Mouse (Mus musculus): Measurements from ENCODE around the gene Lix1l. TPM values are rescaled to one million over a fixed set of nuclear protein-coding genes. Genes with fewer than 3 reads are reported as not detected.

The Lix1l gene
- polyA plus RNA-seq, 1 experiment from 2014 or later, result 0.73 TPM

DNA sequence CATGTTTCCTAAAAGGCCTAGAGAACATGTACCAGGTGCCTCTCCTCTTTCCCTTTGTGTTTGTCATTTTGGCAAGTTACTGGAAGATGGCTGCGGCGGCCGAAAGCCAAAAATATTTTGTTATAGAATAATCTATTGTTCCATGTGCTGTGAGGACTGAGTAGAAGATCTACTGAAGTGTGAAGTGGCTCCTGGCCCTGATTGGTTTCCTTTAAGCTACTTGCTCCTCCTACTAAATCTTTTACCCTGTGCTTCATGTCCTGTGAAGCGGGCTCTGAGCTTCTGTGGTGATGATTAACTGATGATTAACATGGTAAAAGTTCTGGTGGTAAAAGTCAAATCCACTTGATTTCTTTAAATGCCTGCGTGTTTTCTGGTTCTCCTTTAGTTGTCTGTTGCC is 66.0 kb downstream of the Lix1l start:
- DNase-seq (no peak), ATAC-seq (ENCODE audit: low read depth) (no peak)
- H3K27ac ChIP-seq, result no peak overlapping the region
- no peaks in the 10 kb centered on the region for H3K9me3 ChIP-seq (replicated peaks)
- H3K4me1 ChIP-seq (replicated peaks), result peaks cover 27% of the 10 kb centered on the region
- no peak overlapping the region for H3K4me2 ChIP-seq
- no peak overlapping the region for H3K9ac ChIP-seq
- no peaks in the 10 kb centered on the region for H3K36me3 ChIP-seq
- no peak overlapping the region for H3K4me3 ChIP-seq (replicated peaks)
- WGBS (ENCODE audit: insufficient replicate concordance), result 84% methylated on average over 5 of the region's 5 CpGs
- H3K27me3 ChIP-seq, result peaks cover 27% of the 10 kb centered on the region

DNA sequence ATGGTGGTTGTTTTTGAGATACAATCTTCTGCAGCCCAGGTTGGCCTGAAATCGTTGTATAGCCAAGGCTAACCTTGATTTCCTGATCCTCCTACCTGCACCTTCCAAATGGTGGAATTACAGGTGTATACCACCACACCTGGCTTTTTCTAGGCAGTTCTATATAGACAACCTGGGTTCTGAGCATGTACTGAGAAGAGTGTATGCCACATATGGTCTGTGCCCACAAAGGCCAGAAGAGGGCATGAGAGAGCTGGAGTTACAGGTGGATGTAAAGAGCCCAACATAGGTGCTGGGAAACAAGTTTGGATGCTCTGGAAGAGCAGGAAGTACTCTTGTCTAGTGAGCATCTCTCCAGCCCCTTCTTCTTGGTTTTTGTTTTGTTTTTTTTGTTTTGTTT is 66.4 kb downstream of the Lix1l start:
- Histone ChIP-seq H3K4me3 (replicated peaks) (no peak overlapping the region), H3K9ac (no peak overlapping the region), H3K9me3 (replicated peaks) (no peaks in the 10 kb centered on the region), H3K4me1 (replicated peaks) (peaks cover 27% of the 10 kb centered on the region), H3K27me3 (peaks cover 27% of the 10 kb centered on the region), H3K4me2 (no peak overlapping the region), H3K36me3 (no peaks in the 10 kb centered on the region), H3K27ac (no peak overlapping the region)
- DNase-seq, result no peak
- 31% methylated on average over 1 of the region's 1 CpGs for WGBS (ENCODE audit: insufficient replicate concordance)
- ATAC-seq (ENCODE audit: low read depth), result no peak

DNA sequence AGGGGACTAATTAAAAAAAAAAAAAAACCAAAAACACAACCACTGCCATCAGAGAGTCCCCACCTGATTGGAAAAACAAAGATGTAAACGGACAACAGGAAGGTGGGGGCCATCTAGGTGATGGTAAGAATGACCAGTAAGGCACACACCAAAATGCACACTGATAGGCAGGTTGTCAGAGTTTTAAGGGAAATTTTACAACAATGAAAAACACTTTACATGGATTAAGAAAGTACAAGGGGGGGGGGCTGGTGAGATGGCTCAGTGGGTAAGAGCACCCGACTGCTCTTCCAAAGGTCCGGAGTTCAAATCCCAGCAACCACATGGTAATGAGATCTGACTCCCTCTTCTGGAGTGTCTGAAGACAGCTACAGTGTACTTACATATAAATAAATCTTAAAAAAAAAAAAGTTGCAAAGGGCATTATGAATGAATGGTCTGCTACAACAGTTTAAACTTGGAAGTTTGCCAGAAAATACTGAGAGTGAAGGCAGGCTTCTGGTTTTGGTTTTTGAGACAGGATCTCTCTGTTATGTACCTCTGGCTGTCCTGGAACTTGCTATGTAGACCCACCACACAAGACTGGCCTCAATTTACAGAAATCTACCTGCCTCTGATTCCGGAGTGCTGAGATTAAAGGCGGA is 67.6 kb downstream of the Lix1l start:
- no peak overlapping the region for H3K4me2 ChIP-seq
- peaks cover 30% of the 10 kb centered on the region for H3K27me3 ChIP-seq
- no peaks in the 10 kb centered on the region for H3K9me3 ChIP-seq (replicated peaks)
- no peaks in the 10 kb centered on the region for H3K36me3 ChIP-seq
- H3K9ac ChIP-seq, result no peak overlapping the region
- WGBS (ENCODE audit: insufficient replicate concordance), result 76% methylated on average over 5 of the region's 5 CpGs
- peaks cover 24% of the 10 kb centered on the region for H3K4me1 ChIP-seq (replicated peaks)
- no peak overlapping the region for H3K27ac ChIP-seq
- no peak overlapping the region for H3K4me3 ChIP-seq (replicated peaks)
- ATAC-seq (ENCODE audit: low read depth) (no peak), DNase-seq (no peak)

DNA sequence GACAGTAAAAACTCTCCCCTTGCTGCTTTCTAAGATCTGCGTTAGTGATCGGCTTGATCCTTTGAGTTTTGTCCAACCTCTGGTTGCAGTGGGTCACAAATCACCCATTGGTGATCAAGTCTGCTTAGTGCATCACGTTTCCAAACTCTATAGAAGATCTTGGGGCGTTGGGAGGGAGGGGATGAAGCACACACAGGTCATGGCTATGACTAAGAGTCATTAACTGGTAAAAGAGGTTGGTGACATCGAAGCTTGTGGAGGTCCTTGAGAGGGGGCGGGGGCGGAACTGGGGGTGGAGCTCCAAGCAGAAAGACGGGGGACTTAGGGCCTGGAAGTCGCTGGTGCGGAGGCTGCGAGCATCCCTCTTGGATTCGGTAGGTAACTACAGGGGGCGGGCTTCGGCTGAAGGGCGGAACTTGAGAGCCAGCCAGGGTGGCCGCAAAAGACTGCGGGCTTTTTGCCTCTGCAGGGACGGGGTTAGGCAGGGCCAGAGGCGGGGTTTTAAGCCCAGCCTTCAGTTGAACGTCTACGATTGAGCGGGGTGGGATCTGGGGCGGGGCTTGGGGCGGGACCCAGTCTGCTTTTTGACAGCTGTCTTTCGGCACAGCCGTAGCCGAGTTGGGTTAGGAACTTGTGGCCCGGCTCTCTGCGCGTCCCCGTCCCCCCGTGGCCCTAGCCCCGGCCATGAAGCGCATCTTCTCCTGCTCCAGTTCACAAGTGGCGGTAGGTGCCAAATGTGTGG is 68.9 kb downstream of the Lix1l start, which contains the start of gene Ankrd35:
Gene Ankrd35 (plus strand): TSS at position 405 of the 742 bp plus-strand sequence.
- Histone ChIP-seq H3K9me3 (replicated peaks) (no peaks in the 10 kb centered on the region), H3K4me3 (replicated peaks) (peak within 1 kb of the TSS; percentile 53), H3K36me3 (no peaks in the 10 kb centered on the region), H3K4me2 (peak within 1 kb of the TSS; percentile 74), H3K4me1 (replicated peaks) (peaks cover 16% of the 10 kb centered on the region), H3K27ac (no peak within 1 kb of the TSS), H3K27me3 (peaks cover 28% of the 10 kb centered on the region), H3K9ac (peak within 1 kb of the TSS; percentile 45)
- ATAC-seq (ENCODE audit: low read depth) (peak; percentile 92), DNase-seq (peak; percentile 56)
- WGBS (ENCODE audit: insufficient replicate concordance), result 4% methylated on average over 35 of the region's 35 CpGs

DNA sequence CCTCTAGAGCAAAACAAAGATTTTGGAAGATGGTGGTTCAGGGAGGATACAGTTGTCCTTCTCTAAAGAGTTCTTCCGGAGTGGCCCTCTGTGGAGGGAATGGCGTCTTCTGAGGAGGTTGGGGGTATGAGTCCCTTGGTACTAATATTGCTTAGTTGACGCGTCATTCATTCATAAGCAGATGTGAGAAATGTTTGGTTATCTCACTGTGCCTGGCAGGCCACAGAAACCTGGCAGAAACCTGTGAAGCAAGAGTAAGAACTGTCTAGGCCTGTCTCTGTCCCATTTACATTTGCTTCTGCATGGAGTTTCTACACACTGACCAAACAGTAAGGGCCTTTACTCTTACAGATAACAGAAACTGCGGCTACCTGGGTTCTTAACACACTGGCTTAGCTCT is 70.6 kb downstream of the Lix1l start:
- no peak for ATAC-seq (ENCODE audit: low read depth)
- 70% methylated on average over 5 of the region's 5 CpGs for WGBS (ENCODE audit: insufficient replicate concordance)

DNA sequence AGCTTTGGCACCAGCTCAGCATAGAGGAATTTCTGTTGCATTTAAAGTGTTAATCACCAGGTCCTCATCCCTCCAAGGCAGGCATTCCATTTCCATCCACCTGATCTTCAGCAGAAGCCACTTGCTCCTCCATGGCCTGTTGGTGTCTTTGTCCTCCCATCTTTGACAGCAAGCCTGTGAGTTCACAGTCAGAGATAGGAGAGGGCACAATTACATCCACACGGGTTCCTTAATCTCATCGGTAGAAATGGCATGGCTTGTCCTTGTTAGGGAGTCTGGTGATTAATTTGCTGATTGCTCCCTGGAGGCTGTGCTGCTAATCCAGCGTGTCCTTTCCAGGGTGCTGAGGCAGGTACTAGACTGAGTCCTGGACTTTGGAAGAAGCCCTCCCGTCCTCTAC is 72.6 kb downstream of the Lix1l start:
- H3K27me3 ChIP-seq, result peaks cover 30% of the 10 kb centered on the region
- H3K4me1 ChIP-seq (replicated peaks), result peaks cover 17% of the 10 kb centered on the region
- H3K4me3 ChIP-seq (replicated peaks), result no peak overlapping the region
- no peaks in the 10 kb centered on the region for H3K36me3 ChIP-seq
- ATAC-seq (ENCODE audit: low read depth), result no peak
- WGBS (ENCODE audit: insufficient replicate concordance), result 63% methylated on average over 4 of the region's 4 CpGs
- no peak overlapping the region for H3K27ac ChIP-seq
- no peaks in the 10 kb centered on the region for H3K9me3 ChIP-seq (replicated peaks)
- no peak overlapping the region for H3K9ac ChIP-seq
- DNase-seq, result no peak
- no peak overlapping the region for H3K4me2 ChIP-seq

More for the DNA sequence above, 70.6 kb downstream of the Lix1l start:
- no peak overlapping the region for H3K9ac ChIP-seq
- H3K4me2 ChIP-seq, result no peak overlapping the region
- H3K27me3 ChIP-seq, result peaks cover 28% of the 10 kb centered on the region
- H3K36me3 ChIP-seq, result no peaks in the 10 kb centered on the region
- H3K27ac ChIP-seq, result no peak overlapping the region
- DNase-seq, result no peak
- no peak overlapping the region for H3K4me3 ChIP-seq (replicated peaks)
- H3K9me3 ChIP-seq (replicated peaks), result no peaks in the 10 kb centered on the region
- H3K4me1 ChIP-seq (replicated peaks), result peaks cover 16% of the 10 kb centered on the region

DNA sequence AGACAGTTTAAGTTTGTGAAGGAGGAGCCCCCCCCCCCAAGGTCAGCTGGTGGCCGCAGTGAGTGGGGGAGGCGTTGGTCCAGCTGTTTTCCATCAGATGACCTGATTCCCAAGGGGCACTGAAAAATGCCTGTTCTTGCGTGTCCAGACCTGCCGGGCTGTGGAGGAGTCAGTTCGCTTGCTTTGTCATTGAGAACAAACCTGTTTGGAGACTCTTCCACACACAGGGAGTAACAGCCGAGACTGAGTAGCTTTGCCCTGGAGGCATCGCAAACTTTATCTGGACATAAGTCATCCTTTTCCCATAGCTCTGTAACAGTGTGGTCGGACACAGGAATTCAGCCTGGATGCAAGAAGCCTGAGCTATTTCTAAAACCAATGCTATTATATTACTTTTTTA is 73.5 kb downstream of the Lix1l start:
- no peak for ATAC-seq (ENCODE audit: low read depth)

DNA sequence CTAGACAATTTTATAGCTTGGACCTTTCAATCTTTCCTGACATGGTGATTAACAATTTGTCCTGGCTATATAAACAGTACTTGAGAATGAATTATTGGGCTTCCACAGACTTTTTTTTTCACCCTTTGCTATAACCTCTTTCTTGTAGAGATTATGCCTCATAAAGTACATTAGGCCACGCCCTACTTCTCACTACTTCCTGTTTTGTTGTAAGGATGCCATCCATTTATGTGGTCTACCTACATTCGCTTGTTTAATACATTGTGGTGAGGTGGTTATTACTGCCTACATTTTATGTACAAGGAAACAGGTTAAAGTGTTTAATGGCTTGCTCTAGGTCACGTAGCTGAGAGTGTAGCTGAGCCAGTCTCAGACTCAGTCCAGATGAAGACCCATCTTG is 74.2 kb downstream of the Lix1l start:
- no peaks in the 10 kb centered on the region for H3K36me3 ChIP-seq
- H3K9me3 ChIP-seq (replicated peaks), result no peaks in the 10 kb centered on the region
- H3K9ac ChIP-seq, result no peak overlapping the region
- ATAC-seq (ENCODE audit: low read depth), result no peak
- H3K27ac ChIP-seq, result no peak overlapping the region
- no peak for DNase-seq
- no peak overlapping the region for H3K4me3 ChIP-seq (replicated peaks)
- peaks cover 26% of the 10 kb centered on the region for H3K4me1 ChIP-seq (replicated peaks)
- no peak overlapping the region for H3K4me2 ChIP-seq
- WGBS (ENCODE audit: insufficient replicate concordance), result 59% methylated on average over 3 of the region's 3 CpGs
- H3K27me3 ChIP-seq, result peaks cover 39% of the 10 kb centered on the region

More for the DNA sequence above, 73.5 kb downstream of the Lix1l start:
- WGBS (ENCODE audit: insufficient replicate concordance), result 61% methylated on average over 8 of the region's 8 CpGs
- Histone ChIP-seq H3K4me1 (replicated peaks) (peaks cover 26% of the 10 kb centered on the region), H3K9ac (no peak overlapping the region), H3K36me3 (no peaks in the 10 kb centered on the region), H3K9me3 (replicated peaks) (no peaks in the 10 kb centered on the region), H3K4me2 (no peak overlapping the region), H3K27me3 (peaks cover 34% of the 10 kb centered on the region), H3K4me3 (replicated peaks) (no peak overlapping the region), H3K27ac (no peak overlapping the region)
- no peak for DNase-seq

DNA sequence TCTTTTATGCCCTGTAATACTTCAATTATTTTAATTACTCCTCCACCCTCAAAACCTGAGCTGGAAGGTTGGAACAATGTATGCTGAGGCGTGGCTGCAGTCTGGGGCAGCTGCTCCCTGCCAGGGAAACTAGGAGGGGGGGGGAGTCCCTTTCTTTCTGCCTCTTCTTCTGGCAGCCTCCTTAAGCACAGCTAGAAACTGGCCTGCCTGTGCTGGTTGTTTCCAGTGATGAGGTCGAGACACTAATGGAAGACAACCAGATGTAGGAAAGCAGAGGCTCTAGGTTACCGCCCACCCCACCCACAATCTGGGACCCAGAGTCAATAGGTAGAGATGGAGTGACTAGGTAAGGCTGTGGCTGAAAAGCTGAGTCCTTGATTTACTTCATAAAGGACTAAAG is 74.7 kb downstream of the Lix1l start:
- no peak overlapping the region for H3K4me3 ChIP-seq (replicated peaks)
- H3K27me3 ChIP-seq, result peaks cover 40% of the 10 kb centered on the region
- DNase-seq, result no peak
- no peaks in the 10 kb centered on the region for H3K36me3 ChIP-seq
- H3K27ac ChIP-seq, result no peak overlapping the region
- ATAC-seq (ENCODE audit: low read depth), result no peak
- peaks cover 26% of the 10 kb centered on the region for H3K4me1 ChIP-seq (replicated peaks)
- no peaks in the 10 kb centered on the region for H3K9me3 ChIP-seq (replicated peaks)
- 57% methylated on average over 3 of the region's 3 CpGs for WGBS (ENCODE audit: insufficient replicate concordance)
- H3K4me2 ChIP-seq, result no peak overlapping the region
- H3K9ac ChIP-seq, result no peak overlapping the region

Other genes starting within 250 kb of the Lix1l start
- not detected in 2 replicates for gene BC107364, start 148.8 kb upstream of the Lix1l start, polyA plus RNA-seq (2015; fragmentation: Nextera tagmentation; extraction: Ambion mirVana)
- gene Hfe2, start 76.0 kb upstream of the Lix1l start, polyA plus RNA-seq (2015; fragmentation: Nextera tagmentation; extraction: Ambion mirVana), result 1.3 and 1.7 TPM in 2 replicates
- 29.7 and 29.9 TPM in 2 replicates for gene Txnip, start 43.2 kb upstream of the Lix1l start, polyA plus RNA-seq (2015; fragmentation: Nextera tagmentation; extraction: Ambion mirVana)
- gene Gm16253, start 24.2 kb upstream of the Lix1l start, polyA plus RNA-seq (2015; fragmentation: Nextera tagmentation; extraction: Ambion mirVana), result 0.29 TPM in 1 of 2 replicates, not detected in the other
- 13.0 and 13.5 TPM in 2 replicates for gene Polr3gl, start 7.0 kb upstream of the Lix1l start, polyA plus RNA-seq (2015; fragmentation: Nextera tagmentation; extraction: Ambion mirVana)
- gene Ankrd34a, start 4.5 kb upstream of the Lix1l start, polyA plus RNA-seq (2015; fragmentation: Nextera tagmentation; extraction: Ambion mirVana), result 0.12 and 0.14 TPM in 2 replicates
- gene Rbm8a, start 28.8 kb downstream of the Lix1l start, polyA plus RNA-seq (2015; fragmentation: Nextera tagmentation; extraction: Ambion mirVana), result 78.8 and 87.7 TPM in 2 replicates
- gene Pex11b, start 34.2 kb downstream of the Lix1l start, polyA plus RNA-seq (2015; fragmentation: Nextera tagmentation; extraction: Ambion mirVana), result 19.8 and 22.2 TPM in 2 replicates
- gene Gm42957, start 34.3 kb downstream of the Lix1l start, polyA plus RNA-seq (2015; fragmentation: Nextera tagmentation; extraction: Ambion mirVana), result 0.02 TPM in 1 of 2 replicates, not detected in the other
- 0.13 and 0.24 TPM in 2 replicates for gene Itga10, start 44.4 kb downstream of the Lix1l start, polyA plus RNA-seq (2015; fragmentation: Nextera tagmentation; extraction: Ambion mirVana)
- 0.38 and 0.59 TPM in 2 replicates for gene Ankrd35, start 69.0 kb downstream of the Lix1l start, polyA plus RNA-seq (2015; fragmentation: Nextera tagmentation; extraction: Ambion mirVana)
- 6.1 and 8.5 TPM in 2 replicates for gene Pias3, start 95.2 kb downstream of the Lix1l start, polyA plus RNA-seq (2015; fragmentation: Nextera tagmentation; extraction: Ambion mirVana)
- 0.94 and 1.0 TPM in 2 replicates for gene Nudt17, start 107.4 kb downstream of the Lix1l start, polyA plus RNA-seq (2015; fragmentation: Nextera tagmentation; extraction: Ambion mirVana)
- 25.5 and 27.6 TPM in 2 replicates for gene Polr3c, start 126.5 kb downstream of the Lix1l start, polyA plus RNA-seq (2015; fragmentation: Nextera tagmentation; extraction: Ambion mirVana)
- 29.7 and 36.5 TPM in 2 replicates for gene Rnf115, start 126.5 kb downstream of the Lix1l start, polyA plus RNA-seq (2015; fragmentation: Nextera tagmentation; extraction: Ambion mirVana)
- gene Pdzk1, start 228.1 kb downstream of the Lix1l start, polyA plus RNA-seq (2015; fragmentation: Nextera tagmentation; extraction: Ambion mirVana), result 8.2 and 9.4 TPM in 2 replicates
- gene Cd160, start 228.2 kb downstream of the Lix1l start, polyA plus RNA-seq (2015; fragmentation: Nextera tagmentation; extraction: Ambion mirVana), result 0.14 and 0.16 TPM in 2 replicates